Mouse (Mus musculus) C2C12 (cell line): Measurements from ENCODE around the gene Srp9.

Experiments used
- CTCF ChIP-seq: IDR thresholded peaks from one replicate; pipeline ENCODE4 v1.5.1; 2011; ENCODE audit not compliant: control insufficient read depth, insufficient read depth, insufficient read length
- FOSL1 ChIP-seq: IDR thresholded peaks from one replicate; pipeline ENCODE4 v1.8.0; 2011; ENCODE audit warnings: mild to moderate bottlenecking, low read length; ENCODE audit not compliant: poor library complexity, insufficient read depth, severe bottlenecking
- MAX ChIP-seq: IDR thresholded peaks from one replicate; pipeline ENCODE4 v1.6.1; 2011; ENCODE audit warnings: mild to moderate bottlenecking, control low read depth
- MYOG ChIP-seq: IDR thresholded peaks from one replicate; pipeline ENCODE4 v1.6.1; 2011; ENCODE audit not compliant: control insufficient read depth, insufficient read length; ENCODE audit errors: extremely low read depth
- USF1 ChIP-seq: IDR thresholded peaks from one replicate; pipeline ENCODE4 v1.6.1; 2011; ENCODE audit warnings: low read depth, mild to moderate bottlenecking, control low read depth, moderate library complexity

DNA sequence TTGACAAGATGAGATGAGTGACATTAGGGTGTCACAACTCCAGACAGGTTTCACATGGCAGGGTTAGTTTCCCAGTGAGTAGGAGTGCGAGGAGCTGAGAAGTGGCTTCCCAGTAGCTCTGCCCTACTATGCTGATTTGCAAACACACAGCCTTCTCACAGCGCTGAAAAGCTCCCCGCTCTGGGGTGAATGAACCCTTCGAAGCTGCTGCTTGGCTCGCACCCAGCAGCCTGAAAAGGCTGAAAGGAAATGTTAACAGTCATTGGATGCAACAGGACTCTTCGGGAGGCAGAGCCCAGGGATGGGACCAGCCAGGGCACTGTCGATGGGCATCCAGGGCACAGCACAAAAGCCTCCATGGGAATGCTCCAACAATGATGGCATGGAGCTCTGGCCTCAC, 37.8 kb upstream of the Srp9 start:
- no peak for TF ChIP-seq CTCF
- TF ChIP-seq MYOG = no peak
- TF ChIP-seq USF1 = no peak
- no peak for TF ChIP-seq MAX
- no peak for TF ChIP-seq FOSL1
